Mouse (Mus musculus) layer of hippocampus, adult 8-10 months (tissue): ENCODE measurements at regions not wholly inside any gene's neighbourhood (a gene's known extent, or its start where the extent isn't known, plus 50 kb on each side); places are given as distances from the start of the nearest gene placed in this dataset.

Experiments used
- DNase-seq, 2 experiments: peaks; one replicate each; pipeline ENCODE4 v3.0.0; 2022; ENCODE audit warnings: low spot score in 2 of 2

DNA sequence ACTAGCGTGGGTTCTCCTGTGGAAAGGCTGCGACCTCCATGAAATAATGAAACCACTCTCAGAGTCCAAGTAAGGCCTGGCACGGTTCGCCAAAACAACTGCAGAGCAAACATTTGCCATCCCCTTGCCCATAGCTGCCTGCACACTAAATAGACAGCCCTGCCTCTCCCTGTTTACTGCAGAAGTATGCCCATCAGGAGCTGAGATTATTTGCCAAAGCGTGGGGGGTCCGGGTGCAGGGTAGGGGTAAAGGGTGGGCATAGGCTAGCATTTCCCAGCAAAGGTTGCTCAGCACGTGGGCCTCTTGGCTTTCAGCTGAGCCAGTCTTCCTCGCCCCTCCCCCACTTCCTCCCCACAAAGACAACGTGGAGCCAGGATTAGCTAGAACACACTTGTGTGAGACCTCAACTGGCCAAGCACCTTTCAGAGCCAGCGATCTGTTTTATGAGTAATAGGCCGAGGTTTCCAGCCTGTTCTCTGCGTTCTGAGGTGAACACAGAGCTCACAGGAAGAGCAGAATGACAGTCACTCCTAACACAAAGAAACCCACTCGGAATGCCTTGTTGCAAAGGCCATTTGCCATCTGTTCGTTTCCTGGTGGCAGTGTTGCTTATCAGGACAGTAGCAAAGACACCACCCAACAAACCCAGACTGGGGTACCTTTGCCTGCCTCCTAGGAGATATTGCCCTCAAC, 55.6 kb upstream of the Cep85l start:
- DNase-seq: peak; percentile 43 to 48

DNA sequence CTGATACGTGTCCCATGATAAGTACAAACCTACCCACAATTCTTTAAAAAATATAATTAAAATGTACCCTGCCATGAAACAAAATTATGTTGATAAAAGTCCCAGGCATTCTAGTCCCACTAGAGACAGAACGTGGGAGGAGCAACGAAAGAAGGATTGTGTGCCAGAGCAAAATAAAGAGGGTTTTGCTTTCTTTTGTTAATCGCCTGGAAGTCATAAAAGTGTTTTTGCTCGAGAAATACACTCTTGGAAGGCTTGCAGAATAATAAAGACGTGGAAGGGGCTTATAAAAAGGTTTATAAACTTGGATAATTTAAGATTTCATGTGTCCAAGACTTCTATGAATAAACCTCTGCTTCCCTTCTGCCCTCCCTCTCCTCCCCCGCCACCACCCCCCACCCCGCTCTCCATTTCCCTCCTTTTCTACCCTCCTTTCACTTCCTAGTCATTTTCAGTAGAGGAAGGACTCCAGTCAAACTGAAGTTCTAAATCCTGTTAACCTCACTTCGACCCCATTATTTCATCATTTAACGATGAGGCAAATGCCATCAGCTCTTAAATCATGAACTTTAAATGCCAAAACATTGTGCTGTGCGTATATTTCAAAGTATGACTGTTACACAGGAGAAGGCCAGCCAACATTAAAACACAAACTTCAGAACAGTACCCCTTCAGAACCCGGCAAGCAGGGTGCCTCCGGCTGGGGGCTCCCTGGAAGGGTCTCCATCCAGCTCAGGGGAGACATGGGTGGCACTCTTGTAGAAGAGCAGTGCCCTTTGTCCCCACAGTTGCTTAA, 54.8 kb upstream of the Cep85l start:
- DNase-seq: no peak

DNA sequence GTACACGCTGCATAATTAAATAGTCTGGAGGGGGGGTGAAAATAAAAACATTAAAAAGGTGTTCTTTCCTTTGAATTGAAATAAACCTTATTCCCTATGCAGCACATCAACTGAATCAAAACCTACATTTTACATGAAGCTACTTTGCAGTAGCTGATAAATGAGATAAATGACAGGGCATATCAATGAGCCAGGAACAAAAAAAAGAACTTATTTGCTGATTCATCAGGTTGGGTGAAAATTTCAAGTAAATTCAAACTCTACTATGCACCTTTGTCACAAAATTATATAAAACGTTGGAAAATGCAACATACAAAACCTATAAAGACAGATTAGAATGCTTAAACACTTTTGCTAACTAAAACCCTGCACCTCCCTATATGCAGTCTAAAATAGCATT, 53.0 kb upstream of the Cep85l start:
- no peak for DNase-seq

DNA sequence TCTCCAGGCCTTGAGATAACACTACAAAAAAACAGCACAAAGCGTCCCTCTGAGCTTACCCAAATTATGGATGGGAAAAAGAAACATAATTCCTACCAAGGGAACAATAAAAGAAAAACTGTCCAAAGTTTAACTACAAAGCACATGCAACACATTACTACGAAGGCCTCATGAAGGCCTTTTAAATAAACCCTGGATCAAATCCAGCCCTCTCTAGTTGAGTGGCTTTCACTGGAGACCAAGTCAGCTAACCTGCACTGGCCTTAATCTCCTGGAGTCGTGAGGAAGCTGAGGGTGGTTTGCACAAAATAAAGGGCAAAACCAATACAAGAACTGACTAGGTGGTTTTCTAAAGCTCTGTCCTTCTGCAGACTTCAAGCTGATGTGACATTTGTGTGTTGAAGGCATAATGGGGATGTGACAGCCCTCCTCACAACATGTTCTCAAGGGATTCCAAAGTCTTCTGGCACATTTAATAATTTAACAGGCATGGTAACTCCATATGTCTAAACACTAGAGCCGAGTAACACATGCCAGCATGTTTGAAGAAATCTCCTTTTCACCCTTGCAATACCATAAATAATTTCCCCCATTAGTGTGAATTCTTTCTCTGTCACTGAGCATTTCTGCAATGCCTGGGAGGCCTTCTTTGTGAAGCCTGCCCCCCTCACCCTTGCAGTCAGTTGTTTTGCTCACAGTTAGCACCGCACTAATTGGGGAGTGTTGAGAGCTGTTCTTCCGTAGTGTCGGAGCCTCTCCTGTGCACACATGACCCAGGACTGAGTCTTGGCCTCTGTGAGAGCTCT, 50.0 kb upstream of the Cep85l start:
- no peak for DNase-seq
